Mouse (Mus musculus): ENCODE results near the gene Ndufa13. TPM values are rescaled to one million over a fixed set of nuclear protein-coding genes. Genes with fewer than 3 reads are reported as not detected.
A peak's percentile ranks its signal among the peaks of the same experiment; 100 is the strongest.

The Ndufa13 gene
- polyA plus RNA-seq, 2 experiments: 44.8 to 109 TPM

- H3K27me3 ChIP-seq (ENCODE audit: control insufficient read depth, insufficient read depth, low read length): no peaks in the 10 kb centered on the region
- H3K9ac ChIP-seq (replicated peaks): no peak overlapping the region
- no peaks in the 10 kb centered on the region for H3K9me3 ChIP-seq (ENCODE audit: control insufficient read depth, low read length)
- no peaks in the 10 kb centered on the region for H3K4me1 ChIP-seq (replicated peaks; ENCODE audit: control insufficient read depth in 2 of 2, insufficient read depth in 2 of 2, low read length in 1 of 2)
- H3K4me2 ChIP-seq (ENCODE audit: low read depth): no peak overlapping the region
- ATAC-seq (ENCODE audit: insufficient read depth) (no peak), DNase-seq (ENCODE audit: low read depth in 3 of 3, low spot score in 3 of 3) (no peak)
- no peak overlapping the region for H3K27ac ChIP-seq
- TF ChIP-seq CTCF (IDR thresholded peaks at IDR 0.05; ENCODE audit: low read depth): no peak
- no peak for TF ChIP-seq EP300 (IDR thresholded peaks at IDR 0.05; ENCODE audit: low read depth)
- no peak overlapping the region for H3K4me3 ChIP-seq (ENCODE audit: insufficient read depth in 1 of 2, low read depth in 2 of 2, low read length in 2 of 2)
- H3K36me3 ChIP-seq (replicated peaks; ENCODE audit: control insufficient read depth, insufficient read depth, low read depth): peaks cover 65% of the 10 kb centered on the region
- 86% methylated on average over 13 of the region's 13 CpGs for WGBS (ENCODE audit: insufficient replicate concordance)
These were observed 9.6 kb upstream of the Ndufa13 start for GRCm38 (mm10) chr8:69911917-69912316.

DNA sequence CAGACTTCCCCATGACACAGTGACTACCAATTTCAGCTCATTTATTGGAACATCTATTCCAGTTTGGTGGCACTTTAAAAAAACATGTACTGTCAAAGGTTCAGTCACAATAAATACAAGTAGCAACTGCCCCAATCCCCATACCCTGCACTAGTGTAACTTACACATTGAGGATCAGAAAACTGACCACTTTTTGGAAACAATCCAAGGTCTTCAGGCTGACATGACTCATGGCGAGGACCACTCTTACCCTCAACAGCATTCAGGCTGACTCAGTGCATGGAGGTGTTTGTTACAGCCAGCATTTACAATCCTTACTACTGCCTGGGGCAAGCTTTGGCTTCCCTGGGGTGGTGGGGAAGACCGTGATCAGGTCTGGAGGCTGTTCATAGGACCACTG lies 4.7 kb upstream of the Ndufa13 start:
- WGBS (ENCODE audit: insufficient replicate concordance): 79% methylated on average over 2 of the region's 2 CpGs
- Histone ChIP-seq H3K36me3 (replicated peaks; ENCODE audit: control insufficient read depth, insufficient read depth, low read depth) (peaks cover 25% of the 10 kb centered on the region), H3K9me3 (ENCODE audit: control insufficient read depth, low read length) (no peaks in the 10 kb centered on the region), H3K9ac (replicated peaks) (no peak overlapping the region), H3K4me1 (replicated peaks; ENCODE audit: control insufficient read depth in 2 of 2, insufficient read depth in 2 of 2, low read length in 1 of 2) (peaks cover 4 to 5% of the 10 kb centered on the region in 2 experiments; a peak in 2 of 4 replicates), H3K4me2 (ENCODE audit: low read depth) (no peak overlapping the region), H3K27ac (no peak overlapping the region), H3K27me3 (ENCODE audit: control insufficient read depth, insufficient read depth, low read length) (no peaks in the 10 kb centered on the region), H3K4me3 (ENCODE audit: insufficient read depth in 1 of 2, low read depth in 2 of 2, low read length in 2 of 2) (no peak overlapping the region)
- TF ChIP-seq EP300 (IDR thresholded peaks at IDR 0.05; ENCODE audit: low read depth): no peak
- TF ChIP-seq CTCF (IDR thresholded peaks at IDR 0.05; ENCODE audit: low read depth): no peak
- ATAC-seq (ENCODE audit: insufficient read depth): no peak
- no peak for DNase-seq (ENCODE audit: low read depth in 3 of 3, low spot score in 3 of 3)

DNA sequence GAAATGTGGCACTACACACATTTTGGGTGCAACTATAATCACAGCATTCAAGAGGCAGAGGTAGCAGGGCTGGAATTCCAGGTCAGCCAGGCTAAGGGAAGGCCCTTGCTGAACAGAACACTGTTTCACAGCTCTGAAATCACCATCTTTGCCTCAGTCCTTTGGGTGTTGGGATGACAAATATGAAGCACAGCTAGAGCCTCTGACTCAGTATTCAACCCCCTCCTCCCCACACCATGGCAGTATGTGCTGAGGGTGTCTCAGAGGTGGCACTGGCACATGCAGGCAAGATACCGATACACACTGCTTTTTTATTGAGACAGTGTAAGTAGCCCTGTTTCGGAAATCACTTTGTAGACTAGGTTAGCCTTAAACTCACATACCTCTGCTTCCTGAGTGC lies 3.9 kb upstream of the Ndufa13 start:
- TF ChIP-seq CTCF (IDR thresholded peaks at IDR 0.05; ENCODE audit: low read depth): no peak
- no peak for TF ChIP-seq EP300 (IDR thresholded peaks at IDR 0.05; ENCODE audit: low read depth)
- DNase-seq (ENCODE audit: low read depth in 3 of 3, low spot score in 3 of 3) (no peak), ATAC-seq (ENCODE audit: insufficient read depth) (no peak)
- H3K9me3 ChIP-seq (ENCODE audit: control insufficient read depth, low read length): no peaks in the 10 kb centered on the region
- 82% methylated on average over 2 of the region's 2 CpGs for WGBS (ENCODE audit: insufficient replicate concordance)
- H3K27me3 ChIP-seq (ENCODE audit: control insufficient read depth, insufficient read depth, low read length): no peaks in the 10 kb centered on the region
- H3K36me3 ChIP-seq (replicated peaks; ENCODE audit: control insufficient read depth, insufficient read depth, low read depth): peaks cover 17% of the 10 kb centered on the region
- peaks cover 4 to 5% of the 10 kb centered on the region in 2 experiments; a peak in 2 of 4 replicates for H3K4me1 ChIP-seq (replicated peaks; ENCODE audit: control insufficient read depth in 2 of 2, insufficient read depth in 2 of 2, low read length in 1 of 2)
- H3K4me2 ChIP-seq (ENCODE audit: low read depth): no peak overlapping the region
- H3K27ac ChIP-seq: no peak overlapping the region
- no peak overlapping the region for H3K4me3 ChIP-seq (ENCODE audit: insufficient read depth in 1 of 2, low read depth in 2 of 2, low read length in 2 of 2)
- H3K9ac ChIP-seq (replicated peaks): no peak overlapping the region

- peak overlapping the region; percentile 100 for H3K4me2 ChIP-seq (ENCODE audit: low read depth)
- H3K9me3 ChIP-seq (ENCODE audit: control insufficient read depth, low read length): no peaks in the 10 kb centered on the region
- H3K27me3 ChIP-seq (ENCODE audit: control insufficient read depth, insufficient read depth, low read length): no peaks in the 10 kb centered on the region
- no peak overlapping the region; a peak in 1 of 4 replicates for H3K4me3 ChIP-seq (ENCODE audit: insufficient read depth in 1 of 2, low read depth in 2 of 2, low read length in 2 of 2)
- TF ChIP-seq EP300 (IDR thresholded peaks at IDR 0.05; ENCODE audit: low read depth) (no peak), CTCF (IDR thresholded peaks at IDR 0.05; ENCODE audit: low read depth) (no peak)
- DNase-seq (ENCODE audit: low read depth in 3 of 3, low spot score in 3 of 3): no peak
- 73% methylated on average over 8 of the region's 8 CpGs for WGBS (ENCODE audit: insufficient replicate concordance)
- no peak overlapping the region for H3K27ac ChIP-seq
- no peaks in the 10 kb centered on the region; the same call in 1 of the 2 replicates for H3K36me3 ChIP-seq (replicated peaks; ENCODE audit: control insufficient read depth, insufficient read depth, low read depth)
- ATAC-seq (ENCODE audit: insufficient read depth): no peak
- H3K9ac ChIP-seq (replicated peaks): no peak overlapping the region; the same call in 1 of the 2 replicates
- H3K4me1 ChIP-seq (replicated peaks; ENCODE audit: control insufficient read depth in 2 of 2, insufficient read depth in 2 of 2, low read length in 1 of 2): peaks cover 10 to 13% of the 10 kb centered on the region in 2 experiments
These were observed 1.7 kb upstream of the Ndufa13 start for GRCm38 (mm10) chr8:69904096-69904495.

DNA sequence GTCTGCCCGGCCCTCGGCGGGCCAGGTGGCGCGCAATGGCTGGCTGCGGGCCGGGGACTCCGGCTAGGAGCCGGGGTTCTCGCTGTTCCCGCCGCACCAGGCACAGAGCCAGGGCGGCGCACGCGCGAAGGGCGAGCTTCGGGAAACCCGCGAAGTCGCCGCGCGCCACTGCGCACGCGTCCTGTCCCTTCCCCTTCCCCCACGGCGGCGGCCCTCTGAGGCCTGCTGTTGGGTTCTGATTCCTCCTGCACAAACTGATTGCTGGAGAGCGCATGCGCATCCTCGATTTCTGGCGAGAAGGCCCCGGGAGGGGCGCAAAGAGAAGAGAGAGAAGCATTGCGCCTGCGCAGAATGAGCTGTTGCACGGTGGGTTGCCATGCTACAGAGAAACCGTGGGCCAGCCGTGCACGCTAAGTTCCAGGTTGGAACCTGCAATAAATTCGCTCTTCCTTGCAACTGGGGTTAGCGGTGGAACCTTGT lies 745 bp upstream of the Ndufa13 start:
- WGBS (ENCODE audit: insufficient replicate concordance): under 1% methylated on average over 44 of the region's 45 CpGs

More for the DNA sequence above, 745 bp upstream of the Ndufa13 start:
- Histone ChIP-seq H3K4me2 (ENCODE audit: low read depth) (peak overlapping the region; percentile 100), H3K4me3 (ENCODE audit: insufficient read depth in 1 of 2, low read depth in 2 of 2, low read length in 2 of 2) (peak overlapping the region; percentile 77 to 97), H3K4me1 (replicated peaks; ENCODE audit: control insufficient read depth in 2 of 2, insufficient read depth in 2 of 2, low read length in 1 of 2) (peaks cover 10 to 14% of the 10 kb centered on the region in 2 experiments), H3K27ac (peak overlapping the region; percentile 95), H3K9me3 (ENCODE audit: control insufficient read depth, low read length) (no peaks in the 10 kb centered on the region), H3K36me3 (replicated peaks; ENCODE audit: control insufficient read depth, insufficient read depth, low read depth) (no peaks in the 10 kb centered on the region; the same call in 1 of the 2 replicates), H3K9ac (replicated peaks) (peak overlapping the region; percentile 96), H3K27me3 (ENCODE audit: control insufficient read depth, insufficient read depth, low read length) (no peaks in the 10 kb centered on the region)
- ATAC-seq (ENCODE audit: insufficient read depth) (peak; percentile 84), DNase-seq (ENCODE audit: low read depth in 3 of 3, low spot score in 3 of 3) (peak; percentile 98 to 99 (median 98))
- TF ChIP-seq EP300 (IDR thresholded peaks at IDR 0.05; ENCODE audit: low read depth): peak; percentile 56
- no peak for TF ChIP-seq CTCF (IDR thresholded peaks at IDR 0.05; ENCODE audit: low read depth)
